Mouse (Mus musculus) left cerebral cortex, postnatal 4 days (tissue): ENCODE measurements at regions not wholly inside any gene's neighbourhood (a gene's known extent, or its start where the extent isn't known, plus 50 kb on each side); places are given as distances from the start of the nearest gene placed in this dataset.

Experiments
- DNase-seq: peaks from one replicate; pipeline ENCODE4 v3.0.0-alpha.2; 2022
- intact Hi-C: fragments of 180-260 bp; cut with DNase I; formaldehyde crosslinking; loops from one replicate; pipeline ENCODE4 v1.15.1; 2025

- DNase-seq, result no peak
- intact Hi-C loops, result no loop called here
These were observed 80.6 kb upstream of the 1700016C15Rik start for GRCm38 (mm10) chr1:177648974-177649373.

GRCm38 (mm10) chr1:177651219-177651618 is 78.4 kb upstream of the 1700016C15Rik start:
- no peak for DNase-seq
- intact Hi-C loops, result no loop called here

GRCm38 (mm10) chr1:177663163-177663562 is 66.5 kb upstream of the 1700016C15Rik start:
- DNase-seq, result no peak
- intact Hi-C loops, result no loop called here

- intact Hi-C loops, result no loop called here
- DNase-seq, result no peak
These were observed 62.4 kb upstream of the 1700016C15Rik start for GRCm38 (mm10) chr1:177667041-177667791.

GRCm38 (mm10) chr1:177670576-177670975 is 59.0 kb upstream of the 1700016C15Rik start:
- no peak for DNase-seq
- intact Hi-C loops, result no loop called here

- intact Hi-C loops, result no loop called here
These were observed 53.0 kb upstream of the 1700016C15Rik start for GRCm38 (mm10) chr1:177676657-177677056.

GRCm38 (mm10) chr1:177678832-177679231 is 50.8 kb upstream of the 1700016C15Rik start:
- intact Hi-C loops, result no loop called here

More at GRCm38 (mm10) chr1:177676657-177677056, 53.0 kb upstream of the 1700016C15Rik start:
- no peak for DNase-seq

More at GRCm38 (mm10) chr1:177678832-177679231, 50.8 kb upstream of the 1700016C15Rik start:
- DNase-seq, result no peak
